Mouse (Mus musculus): ENCODE measurements around the gene Coq8a. TPM values are rescaled to one million over a fixed set of nuclear protein-coding genes. Genes with fewer than 3 reads are reported as not detected.

Gene Coq8a
- total RNA-seq, 2 experiments from 2014 or later: 633 to 1,638 TPM

DNA sequence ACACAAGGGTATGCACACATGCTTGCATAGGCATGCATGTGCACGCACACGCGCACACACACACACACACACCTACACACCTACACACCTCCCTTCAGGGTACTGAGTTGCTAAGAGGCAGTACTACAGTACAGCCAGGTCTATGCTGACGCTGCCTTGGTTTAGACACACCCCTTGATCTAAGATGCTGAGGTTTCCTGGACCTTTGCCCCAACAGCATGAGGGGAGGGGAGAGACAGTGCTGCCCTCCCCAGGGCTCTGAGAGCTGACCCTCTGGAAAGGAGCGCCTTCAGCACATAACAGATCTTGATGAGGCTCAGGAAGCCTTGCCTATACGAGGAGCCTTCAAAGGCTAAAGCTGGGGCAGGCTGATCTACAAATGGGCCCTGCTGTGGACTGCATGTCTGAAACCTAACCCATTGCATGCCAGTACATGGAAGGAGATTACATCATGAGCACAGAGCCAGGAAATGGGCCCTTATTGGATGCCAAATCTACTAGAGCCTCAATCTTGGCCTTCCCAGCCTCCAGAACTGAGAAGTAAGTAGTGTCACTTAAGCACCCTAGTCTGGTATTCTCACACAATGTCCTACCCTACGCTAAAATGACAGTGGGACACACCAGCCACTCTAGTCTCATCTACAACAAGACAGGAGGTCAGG, 18.0 kb downstream of the Coq8a start:
- DNase-seq: peak; percentile 28
- TF ChIP-seq CTCF (IDR thresholded peaks at IDR 0.05): no peak
- Histone ChIP-seq H3K4me3 (peak overlapping the region; percentile 47), H3K27ac (peak overlapping the region; percentile 99)
- intact Hi-C loops (cut with DNase I): no loop called here

DNA sequence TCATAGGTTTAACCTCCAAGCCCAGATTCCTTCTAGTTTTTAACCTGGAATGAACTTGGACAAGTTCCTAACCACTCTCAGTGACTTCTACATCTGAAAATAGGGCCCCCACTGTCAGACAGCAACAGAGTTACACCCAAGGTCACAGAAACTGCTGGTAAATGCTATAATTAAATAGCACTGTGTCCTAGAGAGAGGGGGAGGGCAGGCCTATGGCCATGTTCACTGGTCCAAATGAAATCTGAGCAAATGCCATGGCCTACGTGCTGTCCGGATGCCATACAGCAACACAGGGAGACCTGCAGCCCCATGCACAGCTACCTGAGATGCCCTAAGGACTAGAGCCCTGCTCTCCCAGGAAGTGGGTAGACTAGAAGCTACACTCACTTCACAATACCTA, 19.6 kb downstream of the Coq8a start:
- no peak for TF ChIP-seq CTCF (IDR thresholded peaks at IDR 0.05)
- peak overlapping the region; percentile 47 for H3K4me3 ChIP-seq
- H3K27ac ChIP-seq: peak overlapping the region; percentile 99
- DNase-seq: peak; percentile 72
- intact Hi-C loops (cut with DNase I): no loop called here

DNA sequence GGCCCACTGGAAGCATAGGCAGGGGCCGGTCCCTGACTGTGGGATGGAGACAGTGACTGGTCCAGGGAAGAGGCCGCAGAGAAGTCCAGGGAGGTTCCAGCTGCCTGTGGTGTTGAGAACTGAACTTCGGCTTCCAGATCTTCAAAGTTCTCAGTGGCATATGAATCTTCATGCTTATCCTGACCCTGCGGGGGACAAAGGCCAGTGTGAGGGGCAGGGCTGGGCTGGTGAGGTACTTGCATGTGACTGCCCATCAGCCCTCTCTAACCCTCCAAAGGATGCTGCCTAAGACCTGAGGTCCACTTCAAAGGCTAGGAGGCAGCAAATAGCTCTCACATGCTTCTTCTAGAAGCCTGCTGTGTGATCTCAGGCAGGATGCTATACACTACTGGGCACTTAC, 20.3 kb downstream of the Coq8a start:
- Histone ChIP-seq H3K4me3 (peak overlapping the region; percentile 47), H3K27ac (peak overlapping the region; percentile 99)
- intact Hi-C loops (cut with DNase I): no loop called here
- DNase-seq: peak; percentile 21
- no peak for TF ChIP-seq CTCF (IDR thresholded peaks at IDR 0.05)

DNA sequence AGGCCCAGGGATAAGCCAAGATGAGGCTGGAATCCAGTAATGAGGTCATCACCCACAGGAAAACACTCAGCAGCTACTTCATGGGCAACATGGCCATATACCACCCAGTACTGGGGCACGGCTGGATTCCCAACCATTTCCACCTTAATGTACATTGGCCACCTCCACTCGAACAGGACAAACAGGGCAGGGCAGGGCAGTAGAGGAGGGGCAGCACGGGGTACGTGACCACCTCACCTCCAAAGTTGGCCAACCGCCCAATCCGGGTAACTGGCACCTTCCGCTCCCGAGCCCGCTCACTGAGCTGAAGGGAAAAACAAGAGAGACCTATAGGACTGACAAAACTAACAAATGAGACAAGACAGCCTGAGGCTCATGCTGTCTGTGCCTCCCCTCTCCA, 21.1 kb downstream of the Coq8a start:
- no peak for TF ChIP-seq CTCF (IDR thresholded peaks at IDR 0.05)
- peak; percentile 40 for DNase-seq
- intact Hi-C loops (cut with DNase I): no loop called here

DNA sequence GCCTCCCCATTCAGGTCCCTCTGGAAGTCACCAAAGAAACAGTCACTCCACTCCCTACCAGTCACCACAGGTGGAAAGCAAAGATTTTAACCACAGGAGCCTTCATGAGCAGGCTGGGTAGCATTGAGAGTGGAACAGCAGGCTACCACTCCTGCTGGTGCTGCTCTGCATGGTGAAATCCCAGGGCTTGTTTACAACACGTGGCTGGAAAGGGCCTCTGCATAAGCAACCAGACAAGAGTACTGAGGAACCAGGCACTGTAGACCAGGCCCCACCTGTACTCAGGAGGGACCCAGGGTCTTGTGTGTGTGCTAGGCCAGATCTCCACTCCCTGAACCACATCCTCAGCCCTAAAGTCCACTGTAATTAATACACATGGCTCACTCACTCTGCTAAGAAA, 22.6 kb downstream of the Coq8a start:
- intact Hi-C loops (cut with DNase I): loop anchor here (1.0 to 2.0 kb wide), 2 partner anchors 14 to 39 kb away; no protein-coding TSS in a partner anchor
- peak overlapping the region; percentile 99 for H3K27ac ChIP-seq

More for the DNA sequence above, 21.1 kb downstream of the Coq8a start:
- H3K27ac ChIP-seq: peak overlapping the region; percentile 99
- H3K4me3 ChIP-seq: peak overlapping the region; percentile 47

DNA sequence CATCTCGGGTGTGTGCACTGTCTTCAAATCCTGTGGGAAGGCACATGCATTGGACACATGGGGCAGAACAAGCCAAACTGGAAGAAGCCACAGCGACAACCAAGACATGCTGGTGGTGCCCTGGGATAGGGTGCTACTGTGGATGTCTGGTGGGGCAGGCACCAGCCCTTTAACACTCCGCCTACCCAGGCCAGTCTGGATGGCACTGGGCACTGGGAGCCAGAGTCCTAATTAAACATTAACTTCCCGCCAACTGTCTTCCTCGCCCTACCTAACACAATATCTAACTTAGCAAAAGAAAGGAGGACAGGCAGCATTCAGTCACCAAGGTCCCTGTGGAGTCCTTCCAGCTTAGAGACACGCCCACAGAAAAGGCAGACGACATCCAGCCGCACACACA, 23.8 kb downstream of the Coq8a start:
- Histone ChIP-seq H3K27ac (peak overlapping the region; percentile 99), H3K4me3 (peak overlapping the region; percentile 47; the same call in 1 of the 2 replicates)
- intact Hi-C loops (cut with DNase I): loop anchor here (2.0 kb wide), 1 partner anchor 15 kb away; no protein-coding TSS in a partner anchor
- TF ChIP-seq CTCF (IDR thresholded peaks at IDR 0.05): no peak
- peak; percentile 24 for DNase-seq

More for the DNA sequence above, 22.6 kb downstream of the Coq8a start:
- DNase-seq: peak; percentile 18
- H3K4me3 ChIP-seq: peak overlapping the region; percentile 47
- TF ChIP-seq CTCF (IDR thresholded peaks at IDR 0.05): no peak

DNA sequence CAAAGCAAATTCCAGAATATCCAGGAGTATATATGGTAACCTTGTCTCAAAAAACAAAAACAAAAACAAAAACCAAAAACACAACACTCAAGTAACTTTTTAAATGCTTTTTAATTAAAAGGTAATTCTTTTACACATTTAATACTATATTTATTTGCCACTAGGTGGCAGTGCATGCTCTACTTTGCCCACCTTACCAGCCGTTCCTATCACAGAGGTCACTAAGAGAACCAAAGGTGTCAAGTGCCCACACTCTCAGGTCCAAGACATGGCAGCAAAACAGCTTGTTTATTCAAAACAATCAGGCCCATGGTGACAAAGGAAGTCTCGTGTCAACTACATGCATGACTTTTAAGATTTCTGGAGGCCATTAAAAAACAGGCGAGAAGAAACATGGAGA, 24.2 kb downstream of the Coq8a start:
- intact Hi-C loops (cut with DNase I): no loop called here
- peak; percentile 69 for TF ChIP-seq CTCF (IDR thresholded peaks at IDR 0.05)
- Histone ChIP-seq H3K4me3 (no peak overlapping the region; the same call in 1 of the 2 replicates), H3K27ac (peak overlapping the region; percentile 99)
- peak; percentile 22 for DNase-seq

DNA sequence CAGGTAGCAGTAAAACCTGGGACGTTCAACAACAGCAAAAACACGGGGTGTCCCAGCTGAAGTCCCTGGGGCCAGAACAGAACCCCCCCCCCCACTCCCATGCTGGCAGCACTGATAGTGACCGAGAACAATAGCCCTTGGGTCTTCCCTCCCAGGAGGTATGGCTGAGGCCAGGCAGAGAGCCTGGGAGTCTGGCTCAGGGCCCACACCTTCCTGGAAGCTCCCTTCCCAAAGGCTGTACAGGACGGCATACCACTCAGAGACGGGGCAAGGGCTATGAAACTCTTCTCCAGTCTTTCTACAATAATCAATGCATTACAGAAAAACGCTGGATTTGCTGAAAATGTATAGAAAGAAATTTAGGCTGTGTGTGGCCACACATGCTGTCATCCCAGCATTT, 24.7 kb downstream of the Coq8a start:
- Histone ChIP-seq H3K4me3 (no peak overlapping the region), H3K27ac (peak overlapping the region; percentile 88)
- peak; percentile 34 for DNase-seq
- no peak for TF ChIP-seq CTCF (IDR thresholded peaks at IDR 0.05)
- intact Hi-C loops (cut with DNase I): no loop called here

DNA sequence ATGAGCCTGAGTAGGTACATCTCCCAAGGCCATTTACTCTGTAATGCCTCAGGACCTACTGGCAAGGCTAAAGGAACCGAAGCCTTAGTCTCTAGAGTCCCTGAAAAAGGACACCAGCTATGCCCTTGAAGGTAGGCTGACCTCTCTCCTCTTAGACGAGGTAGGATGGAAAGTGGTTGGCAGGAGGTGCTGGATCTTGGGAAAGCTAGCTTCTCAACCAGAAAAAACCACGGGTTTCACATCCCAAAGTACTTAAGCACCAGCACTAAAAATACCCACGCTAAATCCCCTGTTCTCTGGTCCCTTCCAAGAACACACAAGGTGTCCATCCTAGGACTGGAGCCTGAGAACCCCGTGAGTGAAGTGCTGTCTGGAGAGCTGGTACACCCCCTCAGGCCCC, 26.4 kb downstream of the Coq8a start:
- intact Hi-C loops (cut with DNase I): no loop called here
- peak; percentile 73 for DNase-seq
- no peak for TF ChIP-seq CTCF (IDR thresholded peaks at IDR 0.05)
- Histone ChIP-seq H3K27ac (peak overlapping the region; percentile 88), H3K4me3 (no peak overlapping the region; the same call in 1 of the 2 replicates)

DNA sequence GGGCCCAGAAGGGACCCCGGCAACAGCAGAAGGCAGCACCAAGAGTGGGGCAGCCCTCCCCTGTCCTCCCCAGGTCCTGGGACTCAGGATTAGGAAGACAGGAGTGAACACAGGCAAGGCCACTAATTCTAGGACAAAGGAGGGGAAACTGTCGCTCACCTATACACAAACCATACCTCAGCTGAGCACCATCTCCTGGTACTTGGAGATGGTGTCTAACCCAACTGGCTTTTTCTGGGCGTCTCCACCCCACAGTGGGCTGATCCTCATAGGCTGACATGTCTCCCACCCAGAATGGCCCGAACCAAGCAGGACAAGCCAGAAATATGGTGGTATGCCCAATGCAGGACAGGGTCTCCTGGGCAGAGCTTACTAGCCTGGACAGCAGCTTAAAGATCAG, 26.8 kb downstream of the Coq8a start:
- no peak for DNase-seq
- no peak for TF ChIP-seq CTCF (IDR thresholded peaks at IDR 0.05)
- intact Hi-C loops (cut with DNase I): no loop called here
- peak overlapping the region; percentile 88 for H3K27ac ChIP-seq
- H3K4me3 ChIP-seq: peak overlapping the region; percentile 25; the same call in 1 of the 2 replicates

DNA sequence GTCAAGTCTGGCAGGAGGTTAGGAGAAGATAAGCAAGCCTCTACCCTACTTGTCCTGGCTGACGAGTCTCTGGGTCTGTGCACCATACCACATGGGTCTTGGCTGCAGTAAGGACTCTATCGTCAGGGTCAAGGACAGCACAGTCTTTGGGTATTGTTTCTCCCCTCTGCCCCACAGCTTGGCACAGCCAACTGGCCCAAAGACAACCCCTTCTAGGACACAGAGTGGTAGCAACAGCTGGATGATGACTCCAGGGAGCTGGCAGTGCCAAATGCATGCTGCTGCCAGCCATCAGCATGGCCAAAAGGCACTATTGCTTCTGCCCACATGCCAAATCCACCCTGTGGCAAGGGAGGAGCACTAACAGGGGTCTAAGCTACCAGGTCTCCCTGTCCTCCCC, 27.5 kb downstream of the Coq8a start:
- Histone ChIP-seq H3K27ac (peak overlapping the region; percentile 88), H3K4me3 (no peak overlapping the region)
- intact Hi-C loops (cut with DNase I): no loop called here
- DNase-seq: peak; percentile 81
- TF ChIP-seq CTCF (IDR thresholded peaks at IDR 0.05): no peak

DNA sequence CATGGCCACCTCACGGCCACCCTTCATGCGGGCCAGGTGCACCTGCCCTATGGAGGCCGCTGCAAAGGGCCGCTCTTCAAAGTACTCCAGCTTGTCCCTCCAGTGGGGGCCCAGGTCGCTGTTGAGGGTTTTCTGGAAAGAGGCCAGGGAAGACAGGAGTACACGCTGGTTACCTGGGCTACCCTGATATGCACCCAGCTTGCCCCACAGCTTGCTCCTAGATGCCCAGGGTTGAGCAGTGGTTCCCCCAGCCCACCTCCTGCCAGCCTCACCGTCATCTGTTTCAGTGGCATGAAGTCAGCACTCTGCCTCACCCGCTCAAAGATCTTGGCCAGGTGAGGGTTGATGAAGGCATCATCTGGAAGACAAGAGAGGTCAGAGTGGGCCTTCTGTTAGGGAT, 29.3 kb downstream of the Coq8a start:
- intact Hi-C loops (cut with DNase I): no loop called here
- peak; percentile 18 for DNase-seq
- Histone ChIP-seq H3K27ac (0 out of 2 replicates have a peak overlapping the region, but pooled peaks have one; percentile 88), H3K4me3 (no peak overlapping the region)
- no peak for TF ChIP-seq CTCF (IDR thresholded peaks at IDR 0.05)

DNA sequence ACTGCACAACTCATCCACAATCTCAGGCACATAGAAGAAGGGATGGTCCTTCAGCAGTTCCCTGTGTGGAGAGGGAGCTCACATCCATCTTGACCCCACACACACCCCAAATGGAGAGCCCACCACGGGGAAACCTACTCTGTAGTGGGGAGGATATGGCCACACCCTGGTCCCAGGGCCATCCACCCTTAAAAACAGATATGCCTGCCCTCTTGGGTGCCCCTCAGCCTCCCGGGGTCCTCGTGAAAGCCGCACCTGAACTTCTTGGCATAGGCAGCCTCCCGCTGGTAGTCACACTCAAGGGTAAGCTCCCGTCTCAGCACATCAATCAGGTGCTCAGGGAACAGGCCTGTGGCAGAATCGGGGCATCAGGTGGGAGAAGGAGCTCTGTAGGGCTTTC, 30.2 kb downstream of the Coq8a start:
- DNase-seq: peak; percentile 25
- Histone ChIP-seq H3K4me3 (no peak overlapping the region), H3K27ac (no peak overlapping the region; the same call in 1 of the 2 replicates)
- TF ChIP-seq CTCF (IDR thresholded peaks at IDR 0.05): no peak
- intact Hi-C loops (cut with DNase I): no loop called here

DNA sequence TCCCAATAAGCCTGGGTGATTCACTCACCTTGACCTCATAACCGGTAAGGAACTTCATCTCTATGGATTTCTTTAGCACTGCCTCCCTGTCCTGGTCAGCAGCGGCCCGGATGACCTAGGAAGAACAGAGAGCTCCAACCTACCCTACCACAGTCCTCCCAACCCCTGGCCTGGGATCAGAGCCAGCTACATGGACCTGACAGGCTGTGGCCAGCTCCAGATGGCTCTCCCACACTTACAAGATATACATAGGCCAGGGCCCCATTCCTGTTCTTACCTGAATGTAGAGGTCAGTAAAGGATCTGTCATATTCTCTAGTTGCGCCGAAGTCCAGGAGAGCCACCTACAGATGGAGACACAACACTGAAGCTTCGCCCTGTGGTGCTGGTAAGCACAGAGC, 31.1 kb downstream of the Coq8a start:
- H3K4me3 ChIP-seq: no peak overlapping the region
- intact Hi-C loops (cut with DNase I): no loop called here
- no peak for TF ChIP-seq CTCF (IDR thresholded peaks at IDR 0.05)
- 0 out of 2 replicates have a peak overlapping the region, but pooled peaks have one; percentile 24 for H3K27ac ChIP-seq
- peak; percentile 40 for DNase-seq

Measured in gastrocnemius, adult 2 months (tissue).